9 mouse cellular contexts compared by ENCODE assay signal in the genomic region with DNA sequence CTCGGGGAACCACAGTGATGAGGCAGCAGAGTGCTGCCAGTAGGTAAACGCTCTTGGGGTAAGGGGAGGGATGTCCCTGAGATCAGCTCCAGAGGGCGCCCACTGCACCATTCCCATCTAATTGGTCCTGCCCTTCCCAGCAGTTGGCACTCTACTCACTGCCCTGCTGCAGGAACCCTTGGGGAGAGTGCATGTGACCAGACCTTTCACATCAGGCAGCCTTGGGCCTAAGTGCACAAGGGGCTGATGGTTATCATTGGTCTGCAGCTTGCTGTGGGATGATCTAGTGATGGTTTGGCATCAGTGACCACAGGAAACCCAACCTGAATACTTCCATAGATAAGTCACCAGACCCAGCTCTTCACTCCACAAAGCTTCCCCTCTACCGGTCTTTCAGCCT. TPM values are rescaled to one million over a fixed set of nuclear protein-coding genes. Genes with fewer than 3 reads are reported as not detected.
DNase-seq lines count a peak whose midpoint lies in the region; ATAC-seq and TF ChIP-seq lines count a peak whose summit lies in the region.
"Had no signal": no experiment of that assay in that cellular context is flagged by ENCODE, and none has a peak within 500 bp of the region (broad histone marks: within the 10 kb centered on the region; RNA-seq: fewer than 3 reads in every experiment).

No protein-coding gene starts in this region.

- no peaks in the 10 kb centered on the region for H3K4me1 ChIP-seq in hindbrain, postnatal 0 days (ENCODE audit: insufficient read depth, low read length)
- H3K4me1 ChIP-seq in hindbrain, embryonic 12.5 days: no peaks in the 10 kb centered on the region
- peaks cover 14% of the 10 kb centered on the region for H3K4me1 ChIP-seq in liver, embryonic 11.5 days (replicated peaks; ENCODE audit: control insufficient read depth, insufficient read depth, low read length)
- H3K4me1 ChIP-seq: heart, embryonic 13.5 days had no signal

- peaks cover 31% of the 10 kb centered on the region for H3K36me3 ChIP-seq in hindbrain, postnatal 0 days (ENCODE audit: insufficient read depth, low read length)
- peaks cover 38% of the 10 kb centered on the region for H3K36me3 ChIP-seq in hindbrain, embryonic 12.5 days
- peaks cover 3% of the 10 kb centered on the region; the same call in 1 of the 2 replicates for H3K36me3 ChIP-seq in liver, embryonic 11.5 days (ENCODE audit: control insufficient read depth, insufficient read depth, low read length)

- no peak overlapping the region for H3K27ac ChIP-seq in hindbrain, postnatal 0 days
- no peak overlapping the region for H3K27ac ChIP-seq in hindbrain, embryonic 12.5 days
- no peak overlapping the region for H3K27ac ChIP-seq in liver, embryonic 11.5 days (ENCODE audit: low read depth, low read length)
- H3K27ac ChIP-seq: heart, embryonic 13.5 days had no signal

- WGBS in hindbrain, postnatal 0 days: 29% methylated on average over 4 of the region's 4 CpGs
- WGBS in hindbrain, embryonic 12.5 days: 37% methylated on average over 4 of the region's 4 CpGs
- 14% methylated on average over 4 of the region's 4 CpGs for WGBS in liver, embryonic 11.5 days

- ATAC-seq in hindbrain, postnatal 0 days: no peak
- no peak for ATAC-seq in hindbrain, embryonic 12.5 days (ENCODE audit: low FRiP score)
- ATAC-seq in liver, embryonic 11.5 days (replicated peaks; ENCODE audit: low FRiP score): 0 out of 2 replicates have a peak, but pooled peaks have one; percentile 37

- peak; percentile 48 for DNase-seq in adrenal gland, postnatal 10 days
- no peak for DNase-seq in adrenal gland, postnatal 4 days (ENCODE audit: low spot score in 2 of 2)
- peak; percentile 31 for DNase-seq in hindbrain, postnatal 0 days (ENCODE audit: low spot score)
- peak; percentile 71 for DNase-seq in adipocyte (ENCODE audit: low spot score)
- no peak for DNase-seq in liver, embryonic 11.5 days (ENCODE audit: low spot score)
- DNase-seq in thymus, postnatal 0 days (ENCODE audit: low spot score): no peak
- DNase-seq in testis, postnatal 10 days (ENCODE audit: low spot score): no peak

- TF ChIP-seq CTCF in hindbrain, postnatal 0 days (IDR thresholded peaks at IDR 0.05; ENCODE audit: low read depth): peak; percentile 48

- H3K4me2 ChIP-seq in hindbrain, postnatal 0 days (ENCODE audit: low read depth, low read length): no peak overlapping the region
- H3K4me2 ChIP-seq in hindbrain, embryonic 12.5 days (replicated peaks): no peak overlapping the region
- H3K4me2 ChIP-seq in liver, embryonic 11.5 days: no peak overlapping the region
- H3K4me2 ChIP-seq: heart, embryonic 13.5 days had no signal

- no peak overlapping the region for H3K9ac ChIP-seq in hindbrain, postnatal 0 days (replicated peaks; ENCODE audit: low read length)
- H3K9ac ChIP-seq in hindbrain, embryonic 12.5 days: no peak overlapping the region
- H3K9ac ChIP-seq in liver, embryonic 11.5 days (ENCODE audit: low read depth, low read length): no peak overlapping the region
- H3K9ac ChIP-seq: heart, embryonic 13.5 days had no signal

- no peaks in the 10 kb centered on the region for H3K27me3 ChIP-seq in hindbrain, postnatal 0 days (ENCODE audit: insufficient read depth, low read length)
- no peaks in the 10 kb centered on the region for H3K27me3 ChIP-seq in hindbrain, embryonic 12.5 days
- no peaks in the 10 kb centered on the region for H3K27me3 ChIP-seq in liver, embryonic 11.5 days (replicated peaks; ENCODE audit: control insufficient read depth, insufficient read depth, low read length)
- H3K27me3 ChIP-seq: heart, embryonic 13.5 days had no signal

- no peaks in the 10 kb centered on the region for H3K9me3 ChIP-seq in hindbrain, postnatal 0 days (ENCODE audit: low read length)
- no peaks in the 10 kb centered on the region for H3K9me3 ChIP-seq in hindbrain, embryonic 12.5 days (replicated peaks)
- H3K9me3 ChIP-seq in liver, embryonic 11.5 days (ENCODE audit: control insufficient read depth, low read length): no peaks in the 10 kb centered on the region
- H3K9me3 ChIP-seq: heart, embryonic 13.5 days had no signal

- no peak overlapping the region for H3K4me3 ChIP-seq in hindbrain, postnatal 0 days (ENCODE audit: low read length)
- H3K4me3 ChIP-seq in hindbrain, embryonic 12.5 days: no peak overlapping the region
- no peak overlapping the region for H3K4me3 ChIP-seq in liver, embryonic 11.5 days (ENCODE audit: low read depth, low read length)
- H3K4me3 ChIP-seq: heart, embryonic 13.5 days had no signal

RNA-seq across cellular contexts. Expression of gene Tbc1d14, which starts 4.6 kb away (rescaled TPM):
- total RNA-seq in adrenal gland, postnatal 10 days (2021): 10 to 100 TPM; 32.3 to 32.4 TPM
- total RNA-seq in adrenal gland, postnatal 4 days (2021): 10 to 100 TPM; 50.3 to 65.3 TPM
- total RNA-seq in hindbrain, postnatal 0 days (2014; rRNA removed): 22.9 and 28.6 TPM in 2 replicates
- 43.2 and 46.4 TPM in 2 replicates for polyA plus RNA-seq in hindbrain, postnatal 0 days (2015; fragmentation: Nextera tagmentation; extraction: Ambion mirVana)
- polyA plus RNA-seq in hindbrain, embryonic 12.5 days (2016; fragmentation: Nextera tagmentation; extraction: Ambion mirVana): 56.2 and 57.4 TPM in 2 replicates
- polyA plus RNA-seq in liver, embryonic 11.5 days (2014; fragmentation: Nextera tagmentation; extraction: Ambion mirVana): 26.0 and 30.2 TPM in 2 replicates
- polyA plus RNA-seq in thymus, postnatal 0 days (2015; fragmentation: Nextera tagmentation; extraction: Ambion mirVana): 22.4 and 22.6 TPM in 2 replicates

Comparison
In these comparisons a context has a peak if more than half of its experiments do, and no peak if none do; other contexts are left out.
1. DNase-seq: peak in adrenal gland, postnatal 10 days (single experiment), hindbrain, postnatal 0 days (single experiment) and adipocyte (single experiment); none in adrenal gland, postnatal 4 days (0 of 2), liver, embryonic 11.5 days (single experiment), thymus, postnatal 0 days (single experiment) and testis, postnatal 10 days (single experiment).